Mouse (Mus musculus): ENCODE results near the gene Olfr1389. TPM values are rescaled to one million over a fixed set of nuclear protein-coding genes. Genes with fewer than 3 reads are reported as not detected.
"Not testable (repeated sequence)": the region's sequence is repeated elsewhere in the genome, so short reads cannot be mapped to it uniquely, and the experiment has no call there.

The Olfr1389 gene
- polyA plus RNA-seq (2015; fragmentation: Nextera tagmentation; extraction: Ambion mirVana): not detected in 2 replicates

DNA sequence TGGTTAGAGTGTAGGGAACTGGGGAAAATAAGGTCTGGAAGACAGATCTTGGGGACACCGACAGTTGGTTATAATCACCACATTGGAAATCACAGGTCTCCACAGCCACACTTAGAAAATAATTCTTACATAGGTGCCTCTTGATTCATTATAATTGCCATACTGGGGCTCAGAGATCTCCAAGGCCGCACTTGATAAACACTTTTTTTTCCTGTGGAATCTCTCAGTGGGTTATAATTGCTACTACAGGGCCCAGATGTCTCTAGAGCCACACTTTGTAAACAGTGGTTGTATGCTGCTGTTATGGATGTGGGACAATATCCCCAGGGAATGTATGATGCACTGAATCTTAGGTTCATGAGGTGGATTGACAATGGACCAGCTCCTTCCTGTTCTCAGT, at the start of gene Olfr1389:
Olfr1389 (plus strand) TSS at position 301 of the 400 bp plus-strand sequence.
- no peaks in the 10 kb centered on the region for H3K36me3 ChIP-seq (ENCODE audit: control insufficient read depth, insufficient read depth)
- H3K9ac ChIP-seq (replicated peaks; ENCODE audit: low read depth, low read length): no peak within 1 kb of the TSS
- H3K27ac ChIP-seq (ENCODE audit: low read length): no peak within 1 kb of the TSS
- H3K4me3 ChIP-seq (replicated peaks; ENCODE audit: low read length): no peak within 1 kb of the TSS
- no peak for ATAC-seq
- no peaks in the 10 kb centered on the region for H3K4me1 ChIP-seq (replicated peaks; ENCODE audit: control insufficient read depth, insufficient read depth, low read length)
- no peaks in the 10 kb centered on the region for H3K9me3 ChIP-seq (ENCODE audit: control insufficient read depth, low read length)
- no peaks in the 10 kb centered on the region for H3K27me3 ChIP-seq (replicated peaks; ENCODE audit: control insufficient read depth, insufficient read depth, low read length)
- 91% methylated on average over 2 of the region's 2 CpGs for WGBS
- no peak within 1 kb of the TSS for H3K4me2 ChIP-seq (ENCODE audit: low read length)

DNA sequence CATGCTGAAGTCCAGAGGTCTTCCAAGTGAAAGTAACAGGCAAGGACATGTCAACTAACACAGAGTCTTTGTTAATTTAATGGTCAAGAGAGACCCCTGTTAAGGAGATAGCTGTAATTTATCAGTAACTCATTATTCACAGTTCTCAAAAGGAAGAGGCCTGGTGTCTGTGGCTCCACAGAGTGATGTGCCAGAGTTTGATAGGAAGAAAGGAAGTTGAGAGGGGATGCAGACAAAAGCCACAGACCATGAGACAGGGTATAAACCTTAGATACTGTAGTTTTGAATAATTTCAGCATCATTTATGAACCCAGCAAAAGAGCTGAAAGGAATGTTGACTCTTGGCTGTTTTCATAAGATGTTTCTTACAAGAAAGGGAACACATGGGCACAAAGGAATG, 39.7 kb upstream of the Olfr1389 start:
- H3K4me3 ChIP-seq (replicated peaks; ENCODE audit: low read length): no peak overlapping the region
- H3K4me2 ChIP-seq (ENCODE audit: low read length): no peak overlapping the region
- no peak for ATAC-seq
- no peaks in the 10 kb centered on the region for H3K36me3 ChIP-seq (ENCODE audit: control insufficient read depth, insufficient read depth)
- no peak overlapping the region for H3K27ac ChIP-seq (ENCODE audit: low read length)
- no peaks in the 10 kb centered on the region for H3K4me1 ChIP-seq (replicated peaks; ENCODE audit: control insufficient read depth, insufficient read depth, low read length)
- H3K9ac ChIP-seq (replicated peaks; ENCODE audit: low read depth, low read length): no peak overlapping the region
- H3K27me3 ChIP-seq (replicated peaks; ENCODE audit: control insufficient read depth, insufficient read depth, low read length): no peaks in the 10 kb centered on the region
- H3K9me3 ChIP-seq (ENCODE audit: control insufficient read depth, low read length): no peaks in the 10 kb centered on the region

DNA sequence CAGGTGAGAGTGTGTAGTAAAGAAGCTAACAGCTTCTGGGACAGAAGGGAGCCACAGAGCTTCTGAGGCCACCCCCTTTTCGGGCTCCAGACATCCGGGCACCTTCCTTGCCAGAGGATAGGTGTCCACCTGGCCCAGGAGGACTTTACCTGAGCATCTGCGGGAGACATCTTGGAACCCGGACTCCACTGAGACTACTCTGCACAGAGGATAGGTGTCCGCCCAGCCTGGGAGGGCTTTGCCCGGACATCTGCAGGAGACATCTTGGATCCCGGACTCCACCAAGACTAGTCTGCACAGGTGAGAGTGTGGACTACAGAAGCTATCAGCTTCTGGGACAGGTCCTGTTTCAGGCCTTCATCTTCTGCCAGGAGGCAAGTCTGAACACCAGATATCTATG, 36.7 kb upstream of the Olfr1389 start:
- H3K4me2 ChIP-seq (ENCODE audit: low read length); H3K4me1 ChIP-seq (replicated peaks; ENCODE audit: control insufficient read depth, insufficient read depth, low read length); H3K36me3 ChIP-seq (ENCODE audit: control insufficient read depth, insufficient read depth); H3K4me3 ChIP-seq (replicated peaks; ENCODE audit: low read length); H3K9me3 ChIP-seq (ENCODE audit: control insufficient read depth, low read length); H3K27me3 ChIP-seq (replicated peaks; ENCODE audit: control insufficient read depth, insufficient read depth, low read length); ATAC-seq; H3K9ac ChIP-seq (replicated peaks; ENCODE audit: low read depth, low read length); H3K27ac ChIP-seq (ENCODE audit: low read length): not testable (repeated sequence)
- 97% methylated on average over 7 of the region's 7 CpGs for WGBS

DNA sequence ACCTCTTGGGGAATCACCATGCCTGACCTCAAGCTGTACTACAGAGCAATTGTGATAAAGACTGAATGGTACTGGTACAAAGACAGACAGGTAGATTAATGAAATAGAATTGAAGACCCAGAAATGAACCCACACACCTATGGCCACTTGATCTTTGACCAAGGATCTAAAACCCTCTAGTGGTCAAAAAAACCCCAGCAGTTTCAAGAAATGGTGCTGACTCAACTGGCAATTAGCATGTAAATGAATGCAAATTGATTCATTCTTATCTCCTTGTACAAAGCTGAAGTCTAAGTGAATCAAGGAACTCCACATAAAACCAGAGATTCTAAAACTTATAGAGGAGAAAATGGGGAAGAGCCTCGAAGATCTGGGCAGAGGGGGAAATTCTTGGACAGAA, 30.2 kb upstream of the Olfr1389 start:
- not testable (repeated sequence) for H3K27me3 ChIP-seq (replicated peaks; ENCODE audit: control insufficient read depth, insufficient read depth, low read length); H3K4me1 ChIP-seq (replicated peaks; ENCODE audit: control insufficient read depth, insufficient read depth, low read length); H3K9me3 ChIP-seq (ENCODE audit: control insufficient read depth, low read length); ATAC-seq; H3K9ac ChIP-seq (replicated peaks; ENCODE audit: low read depth, low read length); H3K4me3 ChIP-seq (replicated peaks; ENCODE audit: low read length); H3K4me2 ChIP-seq (ENCODE audit: low read length); H3K36me3 ChIP-seq (ENCODE audit: control insufficient read depth, insufficient read depth); H3K27ac ChIP-seq (ENCODE audit: low read length)
- 65% methylated on average over 1 of the region's 1 CpGs for WGBS

DNA sequence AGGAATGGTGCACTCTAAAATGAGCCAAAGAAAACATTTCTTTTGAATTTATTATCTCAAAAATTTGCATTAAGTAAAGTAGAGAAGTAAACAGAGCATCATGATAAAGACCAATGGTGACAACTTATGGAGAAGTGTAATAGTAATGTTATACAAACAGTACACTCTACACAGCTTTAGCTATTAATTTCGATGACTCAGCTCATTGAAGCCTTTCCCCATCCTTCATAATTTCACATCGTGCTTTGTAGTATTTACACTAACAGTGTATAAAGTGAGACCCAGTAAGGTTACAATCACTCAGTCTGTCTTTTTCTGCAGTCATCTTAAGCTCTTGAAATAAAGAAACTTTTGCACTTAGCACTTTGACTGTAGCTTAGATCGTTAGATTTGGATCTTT, 16.1 kb upstream of the Olfr1389 start:
- ATAC-seq: no peak
- Histone ChIP-seq H3K9me3 (ENCODE audit: control insufficient read depth, low read length) (no peaks in the 10 kb centered on the region), H3K4me2 (ENCODE audit: low read length) (no peak overlapping the region), H3K4me1 (replicated peaks; ENCODE audit: control insufficient read depth, insufficient read depth, low read length) (no peaks in the 10 kb centered on the region), H3K9ac (replicated peaks; ENCODE audit: low read depth, low read length) (no peak overlapping the region), H3K4me3 (replicated peaks; ENCODE audit: low read length) (no peak overlapping the region), H3K27me3 (replicated peaks; ENCODE audit: control insufficient read depth, insufficient read depth, low read length) (no peaks in the 10 kb centered on the region), H3K36me3 (ENCODE audit: control insufficient read depth, insufficient read depth) (no peaks in the 10 kb centered on the region), H3K27ac (ENCODE audit: low read length) (no peak overlapping the region)
- WGBS: 86% methylated on average over 3 of the region's 3 CpGs

DNA sequence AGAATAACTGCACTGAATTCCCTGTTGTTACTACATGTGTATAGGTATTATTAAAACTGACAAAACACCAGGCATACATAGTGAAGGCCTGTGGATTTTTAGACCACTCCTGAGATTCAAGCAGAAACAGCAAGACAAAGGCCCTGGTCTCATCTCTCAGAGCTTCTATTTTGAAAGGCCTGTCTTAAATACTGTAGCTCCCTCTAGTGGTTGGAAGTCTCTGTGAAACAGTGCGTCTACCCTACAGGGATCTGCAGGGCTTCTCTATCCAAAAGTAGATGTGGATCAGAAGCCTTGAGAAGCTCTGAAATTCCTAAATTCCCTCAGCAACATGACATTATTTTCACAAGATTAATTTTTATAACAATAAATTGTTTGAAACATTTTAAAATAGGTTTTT, 12.3 kb upstream of the Olfr1389 start:
- Histone ChIP-seq H3K4me1 (replicated peaks; ENCODE audit: control insufficient read depth, insufficient read depth, low read length) (no peaks in the 10 kb centered on the region), H3K4me3 (replicated peaks; ENCODE audit: low read length) (no peak overlapping the region), H3K27ac (ENCODE audit: low read length) (no peak overlapping the region), H3K4me2 (ENCODE audit: low read length) (no peak overlapping the region), H3K27me3 (replicated peaks; ENCODE audit: control insufficient read depth, insufficient read depth, low read length) (no peaks in the 10 kb centered on the region), H3K36me3 (ENCODE audit: control insufficient read depth, insufficient read depth) (no peaks in the 10 kb centered on the region), H3K9me3 (ENCODE audit: control insufficient read depth, low read length) (no peaks in the 10 kb centered on the region), H3K9ac (replicated peaks; ENCODE audit: low read depth, low read length) (no peak overlapping the region)
- no peak for ATAC-seq
- 24% methylated on average over 1 of the region's 1 CpGs for WGBS

DNA sequence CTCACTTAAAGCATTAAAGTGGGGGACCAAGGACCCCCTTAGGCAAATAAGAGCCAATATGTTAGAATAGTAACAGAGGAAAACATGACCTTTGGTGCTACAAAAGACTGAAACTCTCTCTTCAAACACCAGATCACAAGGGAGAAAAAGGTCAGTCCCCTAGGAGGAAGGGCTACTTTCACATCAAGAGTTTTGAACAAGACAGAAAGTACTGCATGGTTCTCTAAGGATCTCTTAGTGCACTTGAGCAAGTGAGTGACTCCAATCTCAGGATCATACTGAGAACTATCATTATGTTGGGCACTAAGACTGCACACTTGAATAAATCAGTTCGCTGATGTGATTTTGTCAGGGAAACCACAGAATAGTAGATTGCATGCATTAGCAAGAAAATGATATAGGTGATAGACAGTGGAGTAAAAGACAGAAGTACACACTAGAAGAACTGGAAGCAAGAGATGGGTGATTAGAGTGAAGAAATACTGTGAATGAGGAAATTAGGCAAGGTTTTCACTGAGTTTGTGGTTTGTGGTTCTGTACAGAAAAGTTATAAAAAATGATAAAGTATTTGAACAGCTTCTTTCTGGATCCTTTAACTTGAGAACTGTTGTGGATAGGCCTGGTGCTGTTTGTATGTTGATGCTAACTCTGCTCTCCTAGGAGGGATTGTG, 2.5 kb downstream of the Olfr1389 start:
- WGBS: 81% methylated on average over 1 of the region's 1 CpGs
- no peak overlapping the region for H3K4me3 ChIP-seq (replicated peaks; ENCODE audit: low read length)
- H3K9me3 ChIP-seq (ENCODE audit: control insufficient read depth, low read length): no peaks in the 10 kb centered on the region
- H3K4me1 ChIP-seq (replicated peaks; ENCODE audit: control insufficient read depth, insufficient read depth, low read length): no peaks in the 10 kb centered on the region
- no peak overlapping the region for H3K27ac ChIP-seq (ENCODE audit: low read length)
- ATAC-seq: no peak
- H3K27me3 ChIP-seq (replicated peaks; ENCODE audit: control insufficient read depth, insufficient read depth, low read length): no peaks in the 10 kb centered on the region
- no peak overlapping the region for H3K9ac ChIP-seq (replicated peaks; ENCODE audit: low read depth, low read length)
- H3K4me2 ChIP-seq (ENCODE audit: low read length): no peak overlapping the region
- H3K36me3 ChIP-seq (ENCODE audit: control insufficient read depth, insufficient read depth): no peaks in the 10 kb centered on the region

DNA sequence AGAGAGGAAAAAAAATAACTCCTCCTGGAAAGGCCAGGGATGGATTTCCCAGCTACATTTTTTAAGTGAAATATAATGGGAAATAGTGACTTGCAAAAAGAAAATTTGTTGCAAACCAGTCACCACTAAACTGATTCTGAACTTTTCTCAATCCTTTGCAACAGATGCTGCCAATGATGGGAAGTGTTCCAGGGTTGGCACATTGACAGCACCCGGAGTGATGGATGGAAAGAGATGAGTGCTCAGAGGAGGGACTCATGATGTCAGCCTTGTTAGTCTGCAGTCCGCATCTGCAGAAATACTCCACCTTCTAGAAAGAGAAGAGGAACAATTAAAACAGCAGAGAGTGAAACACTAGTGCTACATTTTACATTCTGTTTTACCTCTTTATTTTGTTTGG, 6.8 kb downstream of the Olfr1389 start:
- Histone ChIP-seq H3K4me2 (ENCODE audit: low read length) (no peak overlapping the region), H3K27ac (ENCODE audit: low read length) (no peak overlapping the region), H3K9ac (replicated peaks; ENCODE audit: low read depth, low read length) (no peak overlapping the region), H3K4me1 (replicated peaks; ENCODE audit: control insufficient read depth, insufficient read depth, low read length) (no peaks in the 10 kb centered on the region), H3K27me3 (replicated peaks; ENCODE audit: control insufficient read depth, insufficient read depth, low read length) (no peaks in the 10 kb centered on the region), H3K36me3 (ENCODE audit: control insufficient read depth, insufficient read depth) (no peaks in the 10 kb centered on the region), H3K9me3 (ENCODE audit: control insufficient read depth, low read length) (0 out of 2 replicates have a peak, but pooled peaks cover 6% of the 10 kb centered on the region), H3K4me3 (replicated peaks; ENCODE audit: low read length) (no peak overlapping the region)
- 75% methylated on average over 2 of the region's 2 CpGs for WGBS
- no peak for ATAC-seq

DNA sequence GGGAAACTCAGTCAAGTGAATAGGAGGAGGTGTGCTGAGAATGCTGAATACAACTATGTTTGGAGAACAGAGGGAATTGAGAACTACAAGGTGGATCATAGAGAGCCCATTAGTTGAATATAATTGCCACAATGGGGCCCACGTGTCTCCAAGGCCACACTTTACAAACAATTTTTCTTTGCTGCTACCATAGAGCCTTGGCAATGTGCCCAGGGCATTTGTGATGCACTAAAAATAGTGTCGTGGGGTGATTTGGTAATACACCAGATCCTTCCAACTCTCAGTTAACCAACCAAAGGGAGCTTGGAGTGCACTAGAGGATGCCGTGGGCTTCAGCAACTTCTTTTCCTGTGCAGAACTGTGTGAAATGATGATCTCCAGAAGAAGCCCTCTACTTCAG, 13.5 kb downstream of the Olfr1389 start, which contains the start of gene Olfr1388:
Olfr1388 (plus strand) TSS at position 214 of the 400 bp plus-strand sequence.
- no peaks in the 10 kb centered on the region for H3K27me3 ChIP-seq (replicated peaks; ENCODE audit: control insufficient read depth, insufficient read depth, low read length)
- no peaks in the 10 kb centered on the region for H3K36me3 ChIP-seq (ENCODE audit: control insufficient read depth, insufficient read depth)
- 37% methylated on average over 3 of the region's 3 CpGs for WGBS
- no peak within 1 kb of the TSS for H3K4me3 ChIP-seq (replicated peaks; ENCODE audit: low read length)
- H3K27ac ChIP-seq (ENCODE audit: low read length): no peak within 1 kb of the TSS
- no peak for ATAC-seq
- no peak within 1 kb of the TSS for H3K4me2 ChIP-seq (ENCODE audit: low read length)
- 0 out of 2 replicates have a peak, but pooled peaks cover 6% of the 10 kb centered on the region for H3K9me3 ChIP-seq (ENCODE audit: control insufficient read depth, low read length)
- H3K9ac ChIP-seq (replicated peaks; ENCODE audit: low read depth, low read length): no peak within 1 kb of the TSS
- H3K4me1 ChIP-seq (replicated peaks; ENCODE audit: control insufficient read depth, insufficient read depth, low read length): no peaks in the 10 kb centered on the region

DNA sequence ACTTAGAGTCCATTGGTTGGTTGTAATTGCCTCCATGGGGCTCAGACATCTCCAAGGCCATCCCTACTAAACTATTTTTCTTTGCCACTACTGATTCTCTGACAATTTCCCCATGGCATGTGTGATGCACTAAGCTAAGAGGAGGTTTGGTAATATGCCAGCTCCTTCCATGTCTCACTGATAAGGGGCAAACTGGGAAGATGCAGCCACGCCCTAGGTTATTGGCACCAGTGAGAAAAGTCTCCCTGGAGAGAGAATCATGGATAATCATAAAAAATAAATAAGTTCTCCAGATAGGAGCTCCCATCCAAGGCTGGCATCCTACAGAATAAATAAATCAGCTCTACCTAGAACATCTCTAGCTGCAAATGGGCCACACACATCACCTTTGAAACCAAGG, 32.2 kb downstream of the Olfr1389 start, which contains the start of gene Olfr1387:
Olfr1387 (plus strand) TSS at position 301 of the 400 bp plus-strand sequence.
- no peaks in the 10 kb centered on the region for H3K36me3 ChIP-seq (ENCODE audit: control insufficient read depth, insufficient read depth)
- no peaks in the 10 kb centered on the region for H3K27me3 ChIP-seq (replicated peaks; ENCODE audit: control insufficient read depth, insufficient read depth, low read length)
- no peak within 1 kb of the TSS for H3K27ac ChIP-seq (ENCODE audit: low read length)
- WGBS: 81% methylated on average over 1 of the region's 1 CpGs
- no peaks in the 10 kb centered on the region for H3K4me1 ChIP-seq (replicated peaks; ENCODE audit: control insufficient read depth, insufficient read depth, low read length)
- H3K9ac ChIP-seq (replicated peaks; ENCODE audit: low read depth, low read length): no peak within 1 kb of the TSS
- no peak within 1 kb of the TSS for H3K4me2 ChIP-seq (ENCODE audit: low read length)
- H3K9me3 ChIP-seq (ENCODE audit: control insufficient read depth, low read length): no peaks in the 10 kb centered on the region
- no peak within 1 kb of the TSS for H3K4me3 ChIP-seq (replicated peaks; ENCODE audit: low read length)
- ATAC-seq: no peak

Measured in forebrain, embryonic 16.5 days (tissue).